Mouse (Mus musculus) testis, adult 2 months (tissue): ENCODE measurements at regions not wholly inside any gene's neighbourhood (a gene's known extent, or its start where the extent isn't known, plus 50 kb on each side); places are given as distances from the start of the nearest gene placed in this dataset.

Source experiments
- CTCF ChIP-seq: fragments of 200-500 bp; IDR thresholded peaks from 2 replicates; pipeline ENCODE4 v1.5.1; 2012; ENCODE audit warnings: low read depth, mild to moderate bottlenecking, inconsistent platforms, low read length, moderate library complexity; ENCODE audit not compliant: control insufficient read depth, insufficient read depth, insufficient replicate concordance
- POLR2A ChIP-seq: fragments of 200-500 bp; IDR thresholded peaks from 2 replicates; pipeline ENCODE4 v1.6.1; 2012; ENCODE audit warnings: low read depth, mild to moderate bottlenecking, inconsistent platforms, low read length, moderate library complexity; ENCODE audit not compliant: control insufficient read depth

- TF ChIP-seq CTCF (no peak), POLR2A (no peak)
Measured at GRCm38 (mm10) chr1:83661808-83662802, 254.1 kb upstream of the Sphkap start.
